Mouse (Mus musculus) CH12.LX (cell line): ENCODE measurements around the gene Syne3. TPM values are rescaled to one million over a fixed set of nuclear protein-coding genes. Genes with fewer than 3 reads are reported as not detected.

Source experiments
- DNase-seq: peaks from one replicate; pipeline ENCODE4 v3.0.0-alpha.2; 2013; ENCODE audit errors: extremely low read depth
- H3K27ac ChIP-seq: 2 replicates; pipeline ENCODE4 v1.5.1; 2012; ENCODE audit warnings: low read depth, mild to moderate bottlenecking, control low read depth, moderate library complexity; ENCODE audit not compliant: insufficient read depth
- H3K27me3 ChIP-seq: replicated peaks from 2 replicates; pipeline ENCODE3; 2012; ENCODE audit warnings: inconsistent platforms
- H3K36me3 ChIP-seq, 2 experiments: replicated peaks in 1 of 2; 2 replicates each; pipeline versions ENCODE3 to v1.6.1; 2012; ENCODE audit warnings: inconsistent platforms in 1 of 2, low read length in 1 of 2, mild to moderate bottlenecking in 1 of 2, mixed read lengths in 1 of 2, moderate library complexity in 1 of 2; ENCODE audit not compliant: control insufficient read depth in 1 of 2, insufficient read depth in 1 of 2
- H3K4me1 ChIP-seq, 2 experiments: 2 replicates each; pipeline ENCODE4 v1.6.1; 2012; ENCODE audit warnings: inconsistent platforms in 1 of 2, moderate library complexity in 1 of 2; ENCODE audit not compliant: insufficient read depth in 2 of 2, control insufficient read depth in 1 of 2
- H3K4me2 ChIP-seq: 2 replicates; pipeline ENCODE4 v1.6.1; 2012; ENCODE audit warnings: low read depth, mild to moderate bottlenecking, control low read depth; ENCODE audit not compliant: poor library complexity, insufficient read depth, severe bottlenecking
- H3K4me3 ChIP-seq, 3 experiments: fragments of 150-350 bp in 1 of 3; sonication (generic) in 1 of 3; replicated peaks in 1 of 3; 2 replicates each; pipeline versions ENCODE3 to v1.5.1; 2011 to 2012; ENCODE audit warnings: low read depth in 2 of 3, low read length in 2 of 3, mild to moderate bottlenecking in 2 of 3, moderate library complexity in 2 of 3, control low read depth in 1 of 3, improper control_type of control experiment in 1 of 3, inconsistent platforms in 1 of 3, mixed read lengths in 1 of 3; ENCODE audit not compliant: poor library complexity in 1 of 3
- H3K79me2 ChIP-seq: replicated peaks from 2 replicates; pipeline ENCODE4 v1.6.1; 2012; ENCODE audit warnings: mild to moderate bottlenecking, moderate library complexity; ENCODE audit not compliant: control insufficient read depth, poor library complexity, insufficient read depth, severe bottlenecking; ENCODE audit errors: extremely low read depth
- H3K9ac ChIP-seq: 2 replicates; pipeline ENCODE4 v1.6.1; 2012; ENCODE audit warnings: low read depth, mild to moderate bottlenecking, control low read depth, moderate library complexity; ENCODE audit not compliant: insufficient read depth
- H3K9me3 ChIP-seq: replicated peaks from 2 replicates; pipeline ENCODE3; 2012; ENCODE audit warnings: low read length, inconsistent platforms, mixed read lengths
- BHLHE40 ChIP-seq: IDR thresholded peaks from 2 replicates; pipeline ENCODE4 v1.6.1; 2011; ENCODE audit warnings: mild to moderate bottlenecking, low read depth, low read length, improper control_type of control experiment
- CHD1 ChIP-seq: IDR thresholded peaks from 2 replicates; pipeline ENCODE4 v1.6.1; 2012; ENCODE audit warnings: low read depth, low read length, improper control_type of control experiment, inconsistent platforms
- CTCF ChIP-seq, 2 experiments: IDR thresholded peaks in 1 of 2; conservative IDR thresholded peaks in 1 of 2; 2 replicates each; pipeline ENCODE4 v1.5.1; 2011 to 2012; ENCODE audit warnings: low read depth in 2 of 2, low read length in 2 of 2, improper control_type of control experiment in 1 of 2, inconsistent platforms in 1 of 2, mild to moderate bottlenecking in 1 of 2, moderate library complexity in 1 of 2
- E2F4 ChIP-seq: IDR thresholded peaks from 2 replicates; pipeline ENCODE4 v1.6.1; 2011; ENCODE audit warnings: low read depth, low read length, improper control_type of control experiment; ENCODE audit not compliant: insufficient replicate concordance
- ETS1 ChIP-seq: conservative IDR thresholded peaks from 2 replicates; pipeline ENCODE4 v1.6.1; 2012; ENCODE audit warnings: low read depth, mild to moderate bottlenecking, inconsistent platforms, low read length, improper control_type of control experiment, moderate library complexity
- GABPA ChIP-seq: IDR thresholded peaks from 2 replicates; pipeline ENCODE4 v1.6.1; 2012; ENCODE audit warnings: low read depth, low read length, improper control_type of control experiment, inconsistent platforms; ENCODE audit not compliant: insufficient replicate concordance
- IRF4 ChIP-seq: IDR thresholded peaks from 2 replicates; pipeline ENCODE4 v1.6.1; 2014; ENCODE audit warnings: low read depth, mild to moderate bottlenecking, inconsistent platforms, low read length, improper control_type of control experiment
- JUND ChIP-seq: conservative IDR thresholded peaks from 2 replicates; pipeline ENCODE4 v1.6.1; 2011; ENCODE audit warnings: low read depth, low read length, improper control_type of control experiment
- MAFK ChIP-seq: IDR thresholded peaks from 2 replicates; pipeline ENCODE4 v1.6.1; 2011; ENCODE audit warnings: low read length, improper control_type of control experiment; ENCODE audit not compliant: insufficient replicate concordance
- MAX ChIP-seq: IDR thresholded peaks from 2 replicates; pipeline ENCODE4 v1.6.1; 2011; ENCODE audit warnings: low read length, improper control_type of control experiment
- MXI1 ChIP-seq: IDR thresholded peaks from 2 replicates; pipeline ENCODE4 v1.6.1; 2011; ENCODE audit warnings: mild to moderate bottlenecking, low read depth, low read length, improper control_type of control experiment
- NELFE ChIP-seq: IDR thresholded peaks from 2 replicates; pipeline ENCODE4 v1.6.1; 2011; ENCODE audit warnings: low read depth, low read length, improper control_type of control experiment
- NRF1 ChIP-seq: IDR thresholded peaks from 2 replicates; pipeline ENCODE4 v1.6.1; 2014; ENCODE audit warnings: low read depth, mild to moderate bottlenecking, inconsistent platforms, low read length, improper control_type of control experiment, moderate library complexity
- PAX5 ChIP-seq: IDR thresholded peaks from 2 replicates; pipeline ENCODE4 v1.6.1; 2012; ENCODE audit warnings: low read length, inconsistent platforms, mixed read lengths
- POLR2A ChIP-seq: IDR thresholded peaks from 2 replicates; pipeline ENCODE4 v1.6.1; 2011; ENCODE audit warnings: low read depth, mild to moderate bottlenecking, improper control_type of control experiment, low read length
- RAD21 ChIP-seq: IDR thresholded peaks from 2 replicates; pipeline ENCODE4 v1.6.1; 2011; ENCODE audit warnings: low read depth, mild to moderate bottlenecking, low read length, improper control_type of control experiment, moderate library complexity
- SMC3 ChIP-seq: IDR thresholded peaks from 2 replicates; pipeline ENCODE4 v1.6.1; 2011; ENCODE audit warnings: low read depth, low read length, improper control_type of control experiment
- TCF12 ChIP-seq: IDR thresholded peaks from 2 replicates; pipeline ENCODE4 v1.6.1; 2014; ENCODE audit warnings: low read depth, mild to moderate bottlenecking, inconsistent platforms, low read length, improper control_type of control experiment
- USF1 ChIP-seq: IDR thresholded peaks from 2 replicates; pipeline ENCODE4 v1.6.1; 2014; ENCODE audit warnings: low read depth, mild to moderate bottlenecking, inconsistent platforms, low read length, improper control_type of control experiment
- USF2 ChIP-seq: conservative IDR thresholded peaks from 2 replicates; pipeline ENCODE4 v1.6.1; 2011; ENCODE audit warnings: low read depth, low read length, improper control_type of control experiment
- ZC3H11A ChIP-seq: IDR thresholded peaks from 2 replicates; pipeline ENCODE4 v1.6.1; 2012; ENCODE audit warnings: low read depth, mild to moderate bottlenecking, inconsistent platforms, low read length, improper control_type of control experiment
- ZNF384 ChIP-seq: IDR thresholded peaks from 2 replicates; pipeline ENCODE4 v1.6.1; 2012; ENCODE audit warnings: low read depth, low read length, improper control_type of control experiment, inconsistent platforms
- dilution Hi-C: fragments of 300-500 bp; cut with MboI; formaldehyde crosslinking; loops from 2 replicates; pipeline ENCODE4 v1.14.3; 2020; ENCODE audit warnings: low sequenced_read_pairs; ENCODE audit not compliant: extremely low pct_unique_long_range_greater_than_20kb, extremely low pct_ligation_motif_present
- in situ Hi-C: fragments of 300-500 bp; cut with MboI; formaldehyde crosslinking; loops from 3 replicates; pipeline ENCODE4 v1.14.3; 2019; ENCODE audit warnings: low sequenced_read_pairs, low pct_ligation_motif_present, low pct_unique_long_range_greater_than_20kb, mixed read lengths
- polyA plus RNA-seq: library from polyadenylated mRNA; unstranded; fragments of >175 nt; gene quantifications from 2 replicates; pipeline ENCODE4 v1.2.1, GENCODE M21; 2012; ENCODE audit warnings: low read depth; ENCODE audit not compliant: insufficient read length
- total RNA-seq, 2 experiments: library from RNA; depleted of rRNA; stranded (reverse); fragments of 300-350 nt in 1 of 2; fragments of >200 nt in 1 of 2; gene quantifications; 2 replicates each; pipeline ENCODE4 v1.2.3; 2012 to 2014

Gene Syne3
- total and polyA plus RNA-seq, 3 experiments = 5.3 to 18.7 (median 7.3) TPM

- Histone ChIP-seq H3K27ac (no peak overlapping the region), H3K79me2 (no peaks in the 10 kb centered on the region; the same call in 1 of the 2 replicates), H3K4me2 (no peak overlapping the region), H3K9ac (no peak overlapping the region), H3K36me3 (peaks cover 22 to 50% of the 10 kb centered on the region in 2 experiments), H3K9me3 (no peaks in the 10 kb centered on the region), H3K27me3 (no peaks in the 10 kb centered on the region), H3K4me3 (no peak overlapping the region), H3K4me1 (no peaks in the 10 kb centered on the region)
- in situ Hi-C loops = no loop called here
- no peak for TF ChIP-seq RAD21
- TF ChIP-seq GABPA = no peak
- no peak for TF ChIP-seq CTCF (conservative IDR thresholded peaks at IDR 0.05 in 1 of 2, IDR thresholded peaks at IDR 0.05 in 1 of 2; ENCODE audit: low read depth in 2 of 2, low read length in 2 of 2)
- TF ChIP-seq TCF12 = no peak
- TF ChIP-seq IRF4 = no peak
- no peak for TF ChIP-seq NELFE
- TF ChIP-seq SMC3 = no peak
- no peak for TF ChIP-seq ETS1
- no peak for TF ChIP-seq NRF1
- DNase-seq = no peak
- dilution Hi-C loops = no loop called here
These were observed 30.5 kb downstream of the Syne3 start for GRCm38 (mm10) chr12:104978943-104979723.

- in situ Hi-C loops (no loop called here), dilution Hi-C loops (no loop called here)
- TF ChIP-seq BHLHE40 = no peak
- TF ChIP-seq ZC3H11A = no peak
- TF ChIP-seq IRF4 = no peak
- TF ChIP-seq PAX5 = no peak
- TF ChIP-seq JUND = no peak
- no peak for TF ChIP-seq CTCF (conservative IDR thresholded peaks at IDR 0.05 in 1 of 2, IDR thresholded peaks at IDR 0.05 in 1 of 2; ENCODE audit: low read depth in 2 of 2, low read length in 2 of 2)
- no peak for TF ChIP-seq CHD1
- TF ChIP-seq POLR2A = no peak
- no peak for TF ChIP-seq USF2
- TF ChIP-seq MAX = no peak
- no peak for TF ChIP-seq E2F4
- TF ChIP-seq ZNF384 = no peak
- TF ChIP-seq USF1 = no peak
- TF ChIP-seq NELFE = no peak
- TF ChIP-seq GABPA = no peak
- no peak for TF ChIP-seq MAFK
- TF ChIP-seq MXI1 = no peak
- no peaks in the 10 kb centered on the region for H3K9me3 ChIP-seq
- DNase-seq = no peak
- H3K27ac ChIP-seq = no peak overlapping the region
- no peaks in the 10 kb centered on the region for H3K27me3 ChIP-seq
- peaks cover 27 to 48% of the 10 kb centered on the region in 2 experiments for H3K36me3 ChIP-seq
- no peak overlapping the region for H3K9ac ChIP-seq
- no peaks in the 10 kb centered on the region for H3K4me1 ChIP-seq
- H3K4me3 ChIP-seq = no peak overlapping the region
- no peaks in the 10 kb centered on the region; the same call in 1 of the 2 replicates for H3K79me2 ChIP-seq
- no peak overlapping the region for H3K4me2 ChIP-seq
These were observed 31.2 kb downstream of the Syne3 start for GRCm38 (mm10) chr12:104978420-104978819.
